Mouse (Mus musculus): ENCODE data around the gene Mapk8ip1.

Gene Mapk8ip1

GRCm38 (mm10) chr2:92401091-92401561 lies at the start of gene Mapk8ip1:
TSS of gene Mapk8ip1 (minus strand) at chr2:92401263.
- DNase-seq, result no peak

DNA sequence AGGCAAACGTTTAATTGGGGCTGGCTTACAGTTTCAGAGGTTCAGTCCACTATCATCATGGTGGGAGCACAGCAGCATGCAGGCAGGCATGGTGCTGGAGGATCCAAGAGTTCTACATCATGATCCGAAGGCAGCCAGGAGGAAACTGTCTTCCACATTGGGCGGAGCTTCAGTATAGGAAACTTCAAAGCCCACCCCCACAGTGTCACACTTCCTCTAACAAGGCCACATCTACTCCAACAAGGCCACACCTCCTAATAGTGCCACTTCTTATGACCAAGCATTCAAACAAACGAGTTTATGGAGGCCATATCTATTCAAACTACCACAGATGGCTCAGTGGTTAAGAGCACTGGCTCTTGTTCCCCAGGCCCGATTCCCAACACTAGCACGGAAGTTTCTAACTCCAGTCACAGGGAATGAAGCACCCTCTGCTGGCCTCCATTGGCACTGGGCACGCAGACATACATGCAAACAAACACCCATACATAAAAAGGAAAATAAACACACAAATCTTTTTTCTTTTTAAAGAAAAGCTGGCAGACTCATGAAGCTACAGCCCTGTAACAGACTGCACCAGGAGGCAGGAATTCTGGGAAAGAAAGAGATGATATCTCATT lies 46.2 kb upstream of the Mapk8ip1 start:
- no peak for DNase-seq

DNA sequence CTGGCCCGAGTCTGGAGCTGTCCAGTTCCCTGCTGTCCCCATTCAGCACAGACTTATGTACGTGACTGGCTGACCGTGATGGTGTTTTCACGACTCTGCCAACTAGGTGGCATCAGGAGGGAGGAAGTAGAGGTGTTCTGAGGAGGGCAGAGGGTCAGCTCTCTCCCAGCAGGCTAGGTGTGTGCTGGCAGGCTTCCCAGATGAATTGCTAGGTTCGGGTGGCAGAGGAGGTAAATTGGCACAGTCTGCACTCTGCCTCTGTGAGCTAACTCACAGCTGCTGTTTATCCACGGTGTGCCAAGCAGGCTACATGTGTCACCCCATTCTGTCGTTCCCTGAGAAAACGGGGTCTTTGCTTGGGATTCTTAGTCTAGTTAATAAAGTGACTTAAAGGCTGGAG lies 45.6 kb upstream of the Mapk8ip1 start:
- peak; percentile 75 for DNase-seq

- no peak for DNase-seq
These were observed 44.8 kb upstream of the Mapk8ip1 start for GRCm38 (mm10) chr2:92445890-92446289.

- no peak for DNase-seq
These were observed 43.3 kb upstream of the Mapk8ip1 start for GRCm38 (mm10) chr2:92444376-92444775.

DNA sequence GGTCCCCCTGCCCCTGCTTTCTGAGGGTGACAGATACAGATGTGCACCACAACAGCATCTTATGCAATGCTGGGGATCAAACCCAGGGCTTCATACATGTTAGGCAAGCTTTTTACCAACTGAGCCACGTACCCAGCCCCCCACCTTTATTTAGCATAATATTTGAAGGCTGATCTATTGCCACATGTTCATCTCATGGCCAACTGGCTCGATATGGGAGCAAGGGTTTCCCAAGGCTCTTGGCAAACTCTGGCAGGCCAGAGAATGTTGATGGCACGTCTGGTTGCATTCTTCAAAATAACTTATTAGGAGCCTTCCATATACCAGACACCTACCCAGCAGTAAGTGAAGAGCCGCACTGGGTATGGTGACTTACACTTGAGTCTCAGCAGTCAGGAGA lies 42.2 kb upstream of the Mapk8ip1 start:
- no peak for DNase-seq

- DNase-seq, result no peak
These were observed 41.4 kb upstream of the Mapk8ip1 start for GRCm38 (mm10) chr2:92442419-92443001.

GRCm38 (mm10) chr2:92440432-92440831 lies 39.4 kb upstream of the Mapk8ip1 start:
- DNase-seq, result no peak

DNA sequence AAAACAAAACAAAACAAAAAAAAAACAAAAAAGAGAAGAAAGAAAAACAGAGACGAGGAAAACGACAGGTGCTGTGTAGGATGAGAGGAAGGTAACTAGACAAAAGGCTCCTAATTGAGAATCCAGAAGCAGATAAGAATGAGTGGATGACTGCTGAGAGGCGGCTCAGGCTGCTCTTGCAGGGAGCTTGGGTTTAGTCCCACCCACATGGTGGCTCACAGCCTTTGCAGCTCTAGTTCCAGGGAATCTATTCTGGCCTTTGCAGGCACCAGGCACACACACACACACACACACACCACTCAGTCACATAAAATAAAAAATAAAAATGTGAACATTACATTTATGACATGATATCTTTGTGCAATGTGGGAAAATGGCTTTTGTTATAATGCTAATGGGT lies 37.5 kb upstream of the Mapk8ip1 start:
- DNase-seq, result no peak

GRCm38 (mm10) chr2:92437875-92438274 lies 36.8 kb upstream of the Mapk8ip1 start:
- peak; percentile 76 for DNase-seq

DNA sequence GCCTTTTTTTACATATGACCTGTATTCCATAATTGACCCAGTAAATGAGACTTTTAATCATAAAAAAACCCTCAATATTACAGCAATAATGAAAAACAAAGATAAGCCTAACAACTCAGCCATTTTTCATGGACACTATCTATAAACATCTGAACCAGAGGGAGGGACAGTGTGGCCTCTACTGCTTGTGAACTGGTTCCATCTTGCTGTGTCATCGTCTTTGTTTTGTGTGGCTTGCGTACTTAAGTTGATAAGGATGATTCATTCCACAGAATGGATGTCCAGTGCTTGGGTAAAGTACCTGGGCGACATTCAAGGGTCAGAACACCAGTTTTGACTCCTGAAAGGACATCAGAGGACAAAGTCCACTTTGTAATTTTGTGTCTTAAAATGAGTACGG lies 36.3 kb upstream of the Mapk8ip1 start:
- no peak for DNase-seq

DNA sequence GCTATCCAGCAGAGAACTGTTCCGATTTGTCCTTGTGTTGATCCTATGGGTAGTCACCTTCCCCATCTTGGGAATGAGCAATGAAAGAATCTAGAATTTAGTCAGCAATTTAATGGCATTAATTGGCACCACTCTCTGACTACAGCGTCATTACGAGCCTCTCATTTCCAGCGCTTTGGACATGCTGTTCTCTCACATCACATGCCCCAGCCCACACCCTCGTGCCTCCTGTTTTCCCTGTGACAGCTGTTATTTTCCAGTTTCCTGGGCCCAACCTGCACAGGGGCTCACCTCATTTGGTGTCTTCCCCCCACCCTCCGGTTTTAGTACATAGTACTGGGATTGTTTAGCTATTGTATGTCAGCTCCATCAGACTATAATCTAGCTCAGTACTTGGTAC lies 34.0 kb upstream of the Mapk8ip1 start:
- no peak for DNase-seq

- no peak for DNase-seq
These were observed 33.3 kb upstream of the Mapk8ip1 start for GRCm38 (mm10) chr2:92434375-92434745.

DNA sequence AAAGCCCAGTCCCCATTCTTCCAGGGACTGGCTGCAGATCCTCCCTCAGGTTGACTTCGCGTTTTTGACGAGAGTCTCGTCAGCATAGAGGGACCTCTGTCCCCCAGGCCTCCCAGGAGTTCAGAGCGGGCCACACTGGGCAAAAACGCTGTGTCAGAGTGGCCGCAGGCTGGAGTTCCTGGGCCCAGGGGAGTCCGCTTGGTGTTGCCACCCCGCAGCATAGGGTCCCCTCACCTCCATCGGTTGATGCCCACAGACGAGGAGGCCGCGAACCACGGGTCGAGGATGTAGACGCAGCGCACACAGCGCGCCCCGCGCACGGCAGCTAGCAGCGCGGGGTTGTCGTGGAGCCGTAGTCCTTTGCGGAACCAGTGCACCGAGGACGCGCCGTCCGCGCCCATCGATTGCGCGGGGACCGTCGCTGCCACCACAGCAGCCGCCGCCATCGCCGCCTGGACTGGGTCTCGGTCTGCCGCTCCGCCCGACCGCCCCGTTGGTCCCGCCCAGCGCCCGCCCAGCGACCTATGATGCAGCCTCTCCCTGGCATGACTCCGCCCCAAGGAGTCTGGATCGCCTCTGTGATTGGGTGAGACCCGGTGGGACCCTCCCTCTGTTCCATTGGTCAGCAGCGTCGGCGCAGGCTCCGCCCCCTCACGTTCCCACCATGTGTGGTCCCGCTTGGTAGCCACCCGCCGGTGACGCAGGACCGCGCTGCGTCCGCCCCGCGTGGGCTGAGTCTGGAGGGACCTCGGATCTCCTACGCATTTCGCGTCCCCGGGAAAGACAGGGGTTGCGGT lies 32.7 kb upstream of the Mapk8ip1 start, which contains the start of gene Cry2:
TSS of gene Cry2 (minus strand) at position 466 of the 797 bp plus-strand sequence.
- peak; percentile 99 for DNase-seq

- DNase-seq, result peak; percentile 82
These were observed 31.5 kb upstream of the Mapk8ip1 start for GRCm38 (mm10) chr2:92432299-92433295.

DNA sequence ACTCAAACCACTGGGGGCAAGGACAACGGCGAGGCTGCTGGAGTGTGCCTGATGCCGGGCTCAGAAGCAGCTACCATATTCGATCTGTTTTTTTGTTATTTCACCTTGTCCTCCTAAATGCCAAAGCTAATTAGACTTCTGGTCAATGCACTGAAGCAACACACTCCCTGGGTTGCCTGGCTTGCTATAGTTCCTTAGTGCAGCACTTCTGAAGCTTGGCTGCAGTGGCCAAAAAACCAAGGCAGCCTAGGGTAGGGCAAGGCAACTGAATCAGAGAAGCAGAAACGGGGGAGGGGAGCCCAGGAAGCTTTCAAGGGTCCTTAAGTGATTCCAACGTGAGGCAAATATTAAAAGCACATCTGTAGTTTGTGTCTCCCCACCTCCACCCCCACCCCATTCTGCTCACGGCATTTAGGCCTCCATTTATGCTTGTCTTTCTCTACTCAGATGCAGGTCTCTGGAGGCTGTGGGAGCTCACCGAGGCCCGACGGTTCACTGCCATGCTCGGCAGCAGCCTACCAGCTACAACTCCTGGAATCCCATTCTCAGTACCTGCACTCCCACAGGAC lies 30.6 kb upstream of the Mapk8ip1 start:
- DNase-seq, result no peak

- no peak for DNase-seq
These were observed 29.9 kb upstream of the Mapk8ip1 start for GRCm38 (mm10) chr2:92430723-92431541.

DNA sequence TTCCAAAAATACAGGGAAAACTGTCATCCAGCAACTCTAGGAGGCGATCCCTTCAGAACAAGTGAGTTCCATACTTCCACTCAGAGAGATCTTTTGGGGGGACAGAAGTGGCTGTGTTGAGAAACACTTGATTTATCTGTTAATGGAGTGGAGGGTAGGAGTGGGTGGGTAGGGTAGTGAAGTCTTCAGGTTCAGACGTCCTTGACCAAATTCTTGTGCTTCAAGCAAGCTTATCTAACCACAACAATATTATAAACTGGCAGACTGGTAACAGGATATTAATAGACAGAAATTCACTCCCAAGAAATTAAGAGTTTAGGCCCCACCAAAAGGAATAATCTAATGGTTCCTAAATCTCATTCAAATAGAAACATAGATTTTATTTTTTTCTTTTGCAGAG lies 29.0 kb upstream of the Mapk8ip1 start:
- no peak for DNase-seq

DNA sequence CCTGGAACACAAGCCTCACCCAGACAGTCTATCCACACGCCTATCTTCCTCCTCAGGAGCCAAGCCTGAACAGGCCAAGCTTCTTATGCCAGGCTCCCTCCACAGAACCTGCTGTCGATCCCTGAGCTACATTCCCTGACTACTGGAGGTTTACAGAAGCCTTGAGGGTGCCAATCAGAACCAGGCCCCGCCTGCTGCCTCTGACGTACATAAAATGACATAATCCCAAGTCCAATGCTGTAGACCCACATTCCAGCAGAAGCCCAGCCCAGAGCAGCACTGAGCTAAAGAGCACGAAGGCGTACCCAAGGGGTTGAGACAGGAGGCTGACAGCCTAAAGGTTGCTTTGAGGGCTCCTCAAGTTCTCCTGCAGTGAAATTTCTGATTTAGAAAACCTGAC lies 26.8 kb upstream of the Mapk8ip1 start:
- peak; percentile 93 for DNase-seq

DNA sequence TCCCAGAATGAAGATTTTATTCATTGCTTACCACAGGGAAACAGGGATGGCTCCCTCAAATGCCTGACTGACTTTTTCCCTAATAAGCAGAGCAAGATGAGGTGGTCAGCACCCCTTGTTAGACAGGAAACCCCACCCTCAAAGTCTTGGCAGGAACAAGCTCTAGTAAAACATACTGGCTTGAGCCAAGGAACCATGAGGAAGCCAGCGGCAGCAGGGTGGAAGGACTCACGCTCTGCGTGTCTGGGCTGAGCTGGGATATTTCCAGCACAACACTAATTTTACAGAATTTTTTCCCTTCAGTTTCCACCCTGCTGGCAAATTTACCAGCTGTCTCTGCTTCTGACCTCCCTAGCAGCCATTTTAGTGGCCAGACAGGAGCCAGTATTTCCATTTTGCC lies 25.4 kb upstream of the Mapk8ip1 start:
- DNase-seq, result no peak

DNA sequence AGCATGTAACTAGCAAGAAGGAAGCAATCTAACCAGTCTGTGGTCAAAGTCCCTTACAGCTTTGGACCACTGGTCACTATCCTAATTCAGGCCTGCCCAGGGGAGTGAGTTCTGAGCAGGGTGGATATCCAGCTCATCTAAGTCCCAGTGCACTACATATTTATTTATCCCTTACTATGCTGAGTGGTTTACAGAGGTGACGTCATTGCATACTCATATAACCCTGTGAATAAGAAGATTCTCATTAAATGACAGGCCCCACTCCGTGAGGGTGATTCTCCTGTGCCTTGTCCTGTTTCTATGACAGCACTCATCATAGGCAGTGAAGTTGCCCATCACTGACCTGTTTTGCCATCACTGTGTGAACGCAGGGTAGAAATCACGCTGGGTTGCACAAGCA lies 24.3 kb upstream of the Mapk8ip1 start:
- no peak for DNase-seq

Measured in kidney, adult 11 months (tissue).